Mouse (Mus musculus): Measurements from ENCODE around the gene E2f6. TPM values are rescaled to one million over a fixed set of nuclear protein-coding genes. Genes with fewer than 3 reads are reported as not detected.

The E2f6 gene
- polyA plus RNA-seq, 1 experiment from 2014 or later: 42.7 TPM

DNA sequence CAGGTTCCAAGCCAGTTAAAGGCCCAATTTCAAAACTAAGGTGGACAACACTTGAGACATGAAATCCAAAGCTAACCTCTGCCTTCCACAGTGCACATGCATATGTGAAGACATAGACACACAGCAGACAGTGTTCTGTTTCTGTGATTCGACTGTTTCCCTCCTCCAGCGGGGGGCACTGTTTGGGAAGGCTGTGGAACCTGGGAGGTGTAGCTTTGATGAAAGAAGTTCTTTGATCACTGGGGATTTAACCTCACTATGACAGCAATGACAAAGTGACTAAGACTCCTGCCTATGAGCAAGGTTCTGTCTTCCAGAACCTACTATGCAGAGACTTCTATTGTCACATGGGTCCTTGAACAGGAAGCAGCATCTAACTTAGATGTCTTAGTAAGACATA is 19.0 kb downstream of the E2f6 start:
- H3K9me3 ChIP-seq (ENCODE audit: control insufficient read depth, low read length): no peaks in the 10 kb centered on the region
- H3K4me1 ChIP-seq (replicated peaks; ENCODE audit: control insufficient read depth, insufficient read depth, low read length): no peaks in the 10 kb centered on the region
- no peak overlapping the region for H3K9ac ChIP-seq (ENCODE audit: low read depth, low read length)
- whole genome bisulfite sequencing: 76% methylated on average over 2 of the region's 2 CpGs
- no peak overlapping the region for H3K27ac ChIP-seq (ENCODE audit: low read depth, low read length)
- no peak for ATAC-seq (replicated peaks; ENCODE audit: low FRiP score)
- H3K4me2 ChIP-seq: no peak overlapping the region
- no peak overlapping the region for H3K4me3 ChIP-seq (ENCODE audit: low read depth, low read length)
- DNase-seq (ENCODE audit: low spot score): no peak
- H3K36me3 ChIP-seq (ENCODE audit: control insufficient read depth, insufficient read depth, low read length): peaks cover 4% of the 10 kb centered on the region; the same call in 1 of the 2 replicates
- no peaks in the 10 kb centered on the region for H3K27me3 ChIP-seq (replicated peaks; ENCODE audit: control insufficient read depth, insufficient read depth, low read length)

GRCm38 (mm10) chr12:16831071-16831470 is 20.3 kb downstream of the E2f6 start:
- H3K27me3 ChIP-seq (replicated peaks; ENCODE audit: control insufficient read depth, insufficient read depth, low read length): no peaks in the 10 kb centered on the region
- H3K4me2 ChIP-seq: no peak overlapping the region
- H3K9me3 ChIP-seq (ENCODE audit: control insufficient read depth, low read length): no peaks in the 10 kb centered on the region
- no peak overlapping the region for H3K9ac ChIP-seq (ENCODE audit: low read depth, low read length)
- WGBS: 55% methylated on average over 4 of the region's 4 CpGs
- no peak for DNase-seq (ENCODE audit: low spot score)
- H3K36me3 ChIP-seq (ENCODE audit: control insufficient read depth, insufficient read depth, low read length): no peaks in the 10 kb centered on the region
- no peak for ATAC-seq (replicated peaks; ENCODE audit: low FRiP score)
- no peak overlapping the region for H3K4me3 ChIP-seq (ENCODE audit: low read depth, low read length)
- H3K27ac ChIP-seq (ENCODE audit: low read depth, low read length): no peak overlapping the region
- H3K4me1 ChIP-seq (replicated peaks; ENCODE audit: control insufficient read depth, insufficient read depth, low read length): no peaks in the 10 kb centered on the region

GRCm38 (mm10) chr12:16834701-16835100 is 23.9 kb downstream of the E2f6 start:
- H3K4me3 ChIP-seq (ENCODE audit: low read depth, low read length): no peak overlapping the region
- H3K4me1 ChIP-seq (replicated peaks; ENCODE audit: control insufficient read depth, insufficient read depth, low read length): no peaks in the 10 kb centered on the region
- no peaks in the 10 kb centered on the region for H3K27me3 ChIP-seq (replicated peaks; ENCODE audit: control insufficient read depth, insufficient read depth, low read length)
- WGBS: 73% methylated on average over 11 of the region's 11 CpGs
- no peak overlapping the region for H3K9ac ChIP-seq (ENCODE audit: low read depth, low read length)
- H3K36me3 ChIP-seq (ENCODE audit: control insufficient read depth, insufficient read depth, low read length): no peaks in the 10 kb centered on the region
- no peak for ATAC-seq (replicated peaks; ENCODE audit: low FRiP score)
- no peak for DNase-seq (ENCODE audit: low spot score)
- no peak overlapping the region for H3K27ac ChIP-seq (ENCODE audit: low read depth, low read length)
- no peak overlapping the region for H3K4me2 ChIP-seq
- H3K9me3 ChIP-seq (ENCODE audit: control insufficient read depth, low read length): no peaks in the 10 kb centered on the region

DNA sequence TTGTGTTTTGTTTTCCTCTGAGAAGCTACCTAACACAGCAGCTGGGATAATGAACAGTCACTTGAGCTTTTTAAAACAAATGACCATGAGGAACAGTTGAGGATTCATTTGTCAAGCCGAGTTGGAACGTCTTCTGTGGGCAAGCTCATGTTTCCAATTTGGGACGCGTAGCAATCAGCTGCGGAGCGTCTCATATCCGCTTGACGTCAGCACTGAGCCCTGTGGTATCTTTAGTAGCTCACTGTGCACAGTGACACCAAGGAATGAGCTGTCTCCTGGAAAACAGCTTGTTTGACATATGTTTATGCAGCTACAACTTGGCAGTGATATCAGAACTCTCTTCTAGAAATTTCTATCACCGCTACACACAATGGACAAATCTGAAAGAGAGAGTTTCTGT is 25.4 kb downstream of the E2f6 start:
- WGBS: 57% methylated on average over 9 of the region's 9 CpGs

GRCm38 (mm10) chr12:16837766-16838165 is 27.0 kb downstream of the E2f6 start:
- H3K9me3 ChIP-seq (ENCODE audit: control insufficient read depth, low read length): no peaks in the 10 kb centered on the region
- ATAC-seq (replicated peaks; ENCODE audit: low FRiP score) (no peak), DNase-seq (ENCODE audit: low spot score) (no peak)
- H3K4me3 ChIP-seq (ENCODE audit: low read depth, low read length): no peak overlapping the region
- no peak overlapping the region for H3K27ac ChIP-seq (ENCODE audit: low read depth, low read length)
- peaks cover 11% of the 10 kb centered on the region; the same call in 1 of the 2 replicates for H3K4me1 ChIP-seq (replicated peaks; ENCODE audit: control insufficient read depth, insufficient read depth, low read length)
- no peak overlapping the region for H3K4me2 ChIP-seq
- no peaks in the 10 kb centered on the region for H3K27me3 ChIP-seq (replicated peaks; ENCODE audit: control insufficient read depth, insufficient read depth, low read length)
- H3K9ac ChIP-seq (ENCODE audit: low read depth, low read length): no peak overlapping the region
- no peaks in the 10 kb centered on the region for H3K36me3 ChIP-seq (ENCODE audit: control insufficient read depth, insufficient read depth, low read length)
- WGBS: 92% methylated on average over 4 of the region's 4 CpGs

More for the DNA sequence above, 25.4 kb downstream of the E2f6 start:
- H3K27ac ChIP-seq (ENCODE audit: low read depth, low read length): no peak overlapping the region
- H3K27me3 ChIP-seq (replicated peaks; ENCODE audit: control insufficient read depth, insufficient read depth, low read length): no peaks in the 10 kb centered on the region
- peaks cover 7% of the 10 kb centered on the region; the same call in 1 of the 2 replicates for H3K4me1 ChIP-seq (replicated peaks; ENCODE audit: control insufficient read depth, insufficient read depth, low read length)
- no peak for DNase-seq (ENCODE audit: low spot score)
- H3K4me2 ChIP-seq: no peak overlapping the region
- H3K36me3 ChIP-seq (ENCODE audit: control insufficient read depth, insufficient read depth, low read length): no peaks in the 10 kb centered on the region
- no peak overlapping the region for H3K4me3 ChIP-seq (ENCODE audit: low read depth, low read length)
- ATAC-seq (replicated peaks; ENCODE audit: low FRiP score): no peak
- no peak overlapping the region for H3K9ac ChIP-seq (ENCODE audit: low read depth, low read length)
- no peaks in the 10 kb centered on the region for H3K9me3 ChIP-seq (ENCODE audit: control insufficient read depth, low read length)

- Histone ChIP-seq H3K4me3 (ENCODE audit: low read depth, low read length) (no peak overlapping the region), H3K9ac (ENCODE audit: low read depth, low read length) (no peak overlapping the region), H3K36me3 (ENCODE audit: control insufficient read depth, insufficient read depth, low read length) (no peaks in the 10 kb centered on the region), H3K27ac (ENCODE audit: low read depth, low read length) (no peak overlapping the region), H3K4me1 (replicated peaks; ENCODE audit: control insufficient read depth, insufficient read depth, low read length) (peaks cover 11% of the 10 kb centered on the region; the same call in 1 of the 2 replicates), H3K4me2 (no peak overlapping the region), H3K27me3 (replicated peaks; ENCODE audit: control insufficient read depth, insufficient read depth, low read length) (no peaks in the 10 kb centered on the region), H3K9me3 (ENCODE audit: control insufficient read depth, low read length) (no peaks in the 10 kb centered on the region)
- ATAC-seq (replicated peaks; ENCODE audit: low FRiP score) (no peak), DNase-seq (ENCODE audit: low spot score) (no peak)
- 31% methylated on average over 8 of the region's 8 CpGs for WGBS
Measured at GRCm38 (mm10) chr12:16840842-16841782, 30.3 kb downstream of the E2f6 start.

GRCm38 (mm10) chr12:16844623-16845592 is 34.1 kb downstream of the E2f6 start:
- no peaks in the 10 kb centered on the region for H3K36me3 ChIP-seq (ENCODE audit: control insufficient read depth, insufficient read depth, low read length)
- no peak overlapping the region for H3K4me3 ChIP-seq (ENCODE audit: low read depth, low read length)
- no peak for ATAC-seq (replicated peaks; ENCODE audit: low FRiP score)
- DNase-seq (ENCODE audit: low spot score): no peak
- H3K4me2 ChIP-seq: no peak overlapping the region
- no peaks in the 10 kb centered on the region for H3K9me3 ChIP-seq (ENCODE audit: control insufficient read depth, low read length)
- no peak overlapping the region for H3K27ac ChIP-seq (ENCODE audit: low read depth, low read length)
- H3K27me3 ChIP-seq (replicated peaks; ENCODE audit: control insufficient read depth, insufficient read depth, low read length): no peaks in the 10 kb centered on the region
- peaks cover 11% of the 10 kb centered on the region; the same call in 1 of the 2 replicates for H3K4me1 ChIP-seq (replicated peaks; ENCODE audit: control insufficient read depth, insufficient read depth, low read length)
- 71% methylated on average over 14 of the region's 14 CpGs for WGBS
- H3K9ac ChIP-seq (ENCODE audit: low read depth, low read length): no peak overlapping the region

DNA sequence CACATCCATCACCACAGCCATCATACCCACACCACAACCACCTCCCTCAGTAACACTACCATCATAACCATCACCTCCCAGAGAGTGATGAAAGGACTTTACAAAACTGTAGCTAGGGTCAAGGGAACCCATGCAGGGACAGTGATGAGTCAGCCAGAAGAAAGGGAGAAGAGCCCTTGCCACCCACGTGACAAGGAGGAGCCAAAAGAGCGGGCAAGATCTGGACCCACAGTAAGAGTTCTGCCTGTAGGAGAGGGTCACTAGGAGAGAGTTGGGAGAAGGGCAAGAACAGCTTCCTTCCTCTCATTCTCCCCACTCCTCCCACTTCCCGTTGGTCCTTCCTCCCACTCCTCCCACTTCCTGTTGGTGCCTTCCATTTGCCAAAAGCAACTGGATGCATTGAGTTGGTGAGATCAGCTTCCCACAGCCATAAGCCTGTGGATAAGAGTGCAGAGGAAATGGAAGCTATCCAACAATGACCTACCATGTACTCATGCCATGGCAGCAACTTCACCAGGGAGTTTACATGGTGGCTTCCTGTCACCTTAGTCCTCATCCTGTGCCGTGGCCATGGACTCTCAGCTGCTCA is 36.5 kb downstream of the E2f6 start:
- Histone ChIP-seq H3K4me2 (no peak overlapping the region), H3K27me3 (replicated peaks; ENCODE audit: control insufficient read depth, insufficient read depth, low read length) (no peaks in the 10 kb centered on the region), H3K4me3 (ENCODE audit: low read depth, low read length) (no peak overlapping the region), H3K9ac (ENCODE audit: low read depth, low read length) (no peak overlapping the region), H3K36me3 (ENCODE audit: control insufficient read depth, insufficient read depth, low read length) (no peaks in the 10 kb centered on the region), H3K9me3 (ENCODE audit: control insufficient read depth, low read length) (no peaks in the 10 kb centered on the region), H3K27ac (ENCODE audit: low read depth, low read length) (no peak overlapping the region), H3K4me1 (replicated peaks; ENCODE audit: control insufficient read depth, insufficient read depth, low read length) (no peaks in the 10 kb centered on the region)
- DNase-seq (ENCODE audit: low spot score) (no peak), ATAC-seq (replicated peaks; ENCODE audit: low FRiP score) (no peak)
- 55% methylated on average over 4 of the region's 4 CpGs for WGBS

Data from liver, embryonic 11.5 days (tissue).